Mouse (Mus musculus): Measurements from ENCODE around the gene Ddx27. TPM values are rescaled to one million over a fixed set of nuclear protein-coding genes. Genes with fewer than 3 reads are reported as not detected.

Gene Ddx27
- polyA plus RNA-seq, 1 experiment from 2014 or later: 21.8 TPM

- ATAC-seq (ENCODE audit: low FRiP score, low TSS enrichment) (no peak), DNase-seq (ENCODE audit: low spot score) (no peak)
- Histone ChIP-seq H3K27me3 (ENCODE audit: control insufficient read depth, insufficient read depth, low read length) (no peaks in the 10 kb centered on the region), H3K36me3 (ENCODE audit: control insufficient read depth, insufficient read depth, low read length) (no peaks in the 10 kb centered on the region; the same call in 1 of the 2 replicates), H3K9me3 (ENCODE audit: control insufficient read depth, low read length) (no peaks in the 10 kb centered on the region), H3K4me2 (replicated peaks; ENCODE audit: low read depth) (no peak overlapping the region), H3K4me3 (ENCODE audit: low read depth, low read length) (no peak overlapping the region), H3K27ac (replicated peaks) (no peak overlapping the region), H3K4me1 (replicated peaks; ENCODE audit: control insufficient read depth, insufficient read depth) (peaks cover 4% of the 10 kb centered on the region; the same call in 1 of the 2 replicates), H3K9ac (ENCODE audit: low read length) (no peak overlapping the region)
- no peak for TF ChIP-seq CTCF (IDR thresholded peaks at IDR 0.05; ENCODE audit: low read depth)
- TF ChIP-seq EP300 (optimal IDR thresholded peaks at IDR 0.05): no peak
- 52% methylated on average over 1 of the region's 1 CpGs for WGBS
Observed at GRCm38 (mm10) chr2:167066031-167066430, 51.0 kb downstream of the Ddx27 start.

- no peaks in the 10 kb centered on the region; the same call in 1 of the 2 replicates for H3K4me1 ChIP-seq (replicated peaks; ENCODE audit: control insufficient read depth, insufficient read depth)
- H3K36me3 ChIP-seq (ENCODE audit: control insufficient read depth, insufficient read depth, low read length): no peaks in the 10 kb centered on the region; the same call in 1 of the 2 replicates
- H3K27me3 ChIP-seq (ENCODE audit: control insufficient read depth, insufficient read depth, low read length): no peaks in the 10 kb centered on the region
- 25% methylated on average over 6 of the region's 6 CpGs for WGBS
- no peaks in the 10 kb centered on the region for H3K9me3 ChIP-seq (ENCODE audit: control insufficient read depth, low read length)
- ATAC-seq (ENCODE audit: low FRiP score, low TSS enrichment) (no peak), DNase-seq (ENCODE audit: low spot score) (no peak)
- H3K4me2 ChIP-seq (replicated peaks; ENCODE audit: low read depth): no peak overlapping the region
- no peak overlapping the region for H3K9ac ChIP-seq (ENCODE audit: low read length)
- H3K27ac ChIP-seq (replicated peaks): no peak overlapping the region
- H3K4me3 ChIP-seq (ENCODE audit: low read depth, low read length): no peak overlapping the region
- TF ChIP-seq EP300 (optimal IDR thresholded peaks at IDR 0.05) (no peak), CTCF (IDR thresholded peaks at IDR 0.05; ENCODE audit: low read depth) (no peak)
Observed at GRCm38 (mm10) chr2:167066528-167067516, 51.8 kb downstream of the Ddx27 start.

GRCm38 (mm10) chr2:167067575-167067974, 52.6 kb downstream of the Ddx27 start:
- Histone ChIP-seq H3K9ac (ENCODE audit: low read length) (no peak overlapping the region), H3K9me3 (ENCODE audit: control insufficient read depth, low read length) (no peaks in the 10 kb centered on the region), H3K27me3 (ENCODE audit: control insufficient read depth, insufficient read depth, low read length) (no peaks in the 10 kb centered on the region), H3K27ac (replicated peaks) (no peak overlapping the region), H3K4me2 (replicated peaks; ENCODE audit: low read depth) (no peak overlapping the region), H3K4me1 (replicated peaks; ENCODE audit: control insufficient read depth, insufficient read depth) (no peaks in the 10 kb centered on the region; the same call in 1 of the 2 replicates), H3K36me3 (ENCODE audit: control insufficient read depth, insufficient read depth, low read length) (no peaks in the 10 kb centered on the region; the same call in 1 of the 2 replicates), H3K4me3 (ENCODE audit: low read depth, low read length) (no peak overlapping the region)
- 32% methylated on average over 6 of the region's 6 CpGs for WGBS
- no peak for DNase-seq (ENCODE audit: low spot score)
- ATAC-seq (ENCODE audit: low FRiP score, low TSS enrichment): no peak
- TF ChIP-seq EP300 (optimal IDR thresholded peaks at IDR 0.05): no peak
- no peak for TF ChIP-seq CTCF (IDR thresholded peaks at IDR 0.05; ENCODE audit: low read depth)

GRCm38 (mm10) chr2:167070341-167070740, 55.3 kb downstream of the Ddx27 start:
- Histone ChIP-seq H3K4me1 (replicated peaks; ENCODE audit: control insufficient read depth, insufficient read depth) (no peaks in the 10 kb centered on the region), H3K4me3 (ENCODE audit: low read depth, low read length) (no peak overlapping the region), H3K27ac (replicated peaks) (no peak overlapping the region), H3K36me3 (ENCODE audit: control insufficient read depth, insufficient read depth, low read length) (no peaks in the 10 kb centered on the region; the same call in 1 of the 2 replicates), H3K9ac (ENCODE audit: low read length) (no peak overlapping the region), H3K4me2 (replicated peaks; ENCODE audit: low read depth) (no peak overlapping the region), H3K27me3 (ENCODE audit: control insufficient read depth, insufficient read depth, low read length) (no peaks in the 10 kb centered on the region), H3K9me3 (ENCODE audit: control insufficient read depth, low read length) (no peaks in the 10 kb centered on the region)
- WGBS: 45% methylated on average over 6 of the region's 6 CpGs
- DNase-seq (ENCODE audit: low spot score): no peak
- no peak for TF ChIP-seq CTCF (IDR thresholded peaks at IDR 0.05; ENCODE audit: low read depth)
- no peak for TF ChIP-seq EP300 (optimal IDR thresholded peaks at IDR 0.05)
- ATAC-seq (ENCODE audit: low FRiP score, low TSS enrichment): no peak

- H3K27me3 ChIP-seq (ENCODE audit: control insufficient read depth, insufficient read depth, low read length): no peaks in the 10 kb centered on the region
- no peaks in the 10 kb centered on the region for H3K4me1 ChIP-seq (replicated peaks; ENCODE audit: control insufficient read depth, insufficient read depth)
- H3K9me3 ChIP-seq (ENCODE audit: control insufficient read depth, low read length): no peaks in the 10 kb centered on the region
- H3K27ac ChIP-seq (replicated peaks): no peak overlapping the region
- ATAC-seq (ENCODE audit: low FRiP score, low TSS enrichment): no peak
- H3K9ac ChIP-seq (ENCODE audit: low read length): peak overlapping the region; percentile 57
- H3K4me2 ChIP-seq (replicated peaks; ENCODE audit: low read depth): peak overlapping the region; percentile 62
- DNase-seq (ENCODE audit: low spot score): no peak
- H3K36me3 ChIP-seq (ENCODE audit: control insufficient read depth, insufficient read depth, low read length): no peaks in the 10 kb centered on the region; the same call in 1 of the 2 replicates
- WGBS: 15% methylated on average over 12 of the region's 12 CpGs
- peak overlapping the region; percentile 43 for H3K4me3 ChIP-seq (ENCODE audit: low read depth, low read length)
- TF ChIP-seq CTCF (IDR thresholded peaks at IDR 0.05; ENCODE audit: low read depth) (no peak), EP300 (optimal IDR thresholded peaks at IDR 0.05) (no peak)
Observed at GRCm38 (mm10) chr2:167071266-167071640, 56.3 kb downstream of the Ddx27 start.

All from stomach, postnatal 0 days (tissue).